Mouse (Mus musculus): ENCODE measurements around the gene Hesx1. TPM values are rescaled to one million over a fixed set of nuclear protein-coding genes. Genes with fewer than 3 reads are reported as not detected.
"Not testable (repeated sequence)": the region's sequence is repeated elsewhere in the genome, so short reads cannot be mapped to it uniquely, and the experiment has no call there.

Gene Hesx1
- total and polyA plus RNA-seq, 3 experiments = 1.9 to 4.3 (median 3.9) TPM

GRCm38 (mm10) chr14:26956139-26956538, 38.1 kb upstream of the Hesx1 start:
- H3K9me3 ChIP-seq (replicated peaks; ENCODE audit: low read length); dilution Hi-C loops (cut with MboI; ENCODE audit: extremely low pct_ligation_motif_present, extremely low pct_unique_long_range_greater_than_20kb, low sequenced_read_pairs); H3K4me1 ChIP-seq (ENCODE audit: control insufficient read depth in 1 of 2, insufficient read depth in 2 of 2); in situ Hi-C loops (cut with MboI; ENCODE audit: low pct_ligation_motif_present, low pct_unique_long_range_greater_than_20kb, low sequenced_read_pairs); H3K9ac ChIP-seq (ENCODE audit: insufficient read depth, low read depth); H3K79me2 ChIP-seq (replicated peaks; ENCODE audit: control insufficient read depth, extremely low read depth, insufficient read depth, poor library complexity, severe bottlenecking); H3K4me2 ChIP-seq (ENCODE audit: insufficient read depth, low read depth, poor library complexity, severe bottlenecking); H3K4me3 ChIP-seq (replicated peaks in 1 of 3; ENCODE audit: low read depth in 2 of 3, low read length in 2 of 3, poor library complexity in 1 of 3); H3K27ac ChIP-seq (ENCODE audit: insufficient read depth, low read depth); DNase-seq (ENCODE audit: extremely low read depth); H3K27me3 ChIP-seq (replicated peaks): not testable (repeated sequence)
- H3K36me3 ChIP-seq (replicated peaks in 1 of 2; ENCODE audit: control insufficient read depth in 1 of 2, insufficient read depth in 1 of 2, low read length in 1 of 2) = peaks cover 2 to 22% of the 10 kb centered on the region in 2 experiments

- no peaks in the 10 kb centered on the region for H3K9me3 ChIP-seq (replicated peaks; ENCODE audit: low read length)
- TF ChIP-seq POLR2A (IDR thresholded peaks at IDR 0.05; ENCODE audit: low read depth, low read length) (no peak), MAZ (IDR thresholded peaks at IDR 0.05; ENCODE audit: low read depth, low read length) (no peak), E2F4 (IDR thresholded peaks at IDR 0.05; ENCODE audit: insufficient replicate concordance, low read depth, low read length) (no peak), MXI1 (IDR thresholded peaks at IDR 0.05; ENCODE audit: low read depth, low read length) (no peak), IRF4 (IDR thresholded peaks at IDR 0.05; ENCODE audit: low read depth, low read length) (no peak), USF2 (conservative IDR thresholded peaks at IDR 0.05; ENCODE audit: low read depth, low read length) (no peak), MEF2A (IDR thresholded peaks at IDR 0.05; ENCODE audit: borderline replicate concordance, low read depth, low read length) (no peak), UBTF (IDR thresholded peaks at IDR 0.05; ENCODE audit: low read depth, low read length) (no peak), RAD21 (IDR thresholded peaks at IDR 0.05; ENCODE audit: low read depth, low read length) (no peak), NELFE (IDR thresholded peaks at IDR 0.05; ENCODE audit: low read depth, low read length) (no peak), HCFC1 (IDR thresholded peaks at IDR 0.05; ENCODE audit: low read depth, low read length) (no peak), JUN (IDR thresholded peaks at IDR 0.05; ENCODE audit: insufficient read depth, low read depth, low read length) (no peak), ZNF384 (IDR thresholded peaks at IDR 0.05; ENCODE audit: low read depth, low read length) (no peak), ZC3H11A (IDR thresholded peaks at IDR 0.05; ENCODE audit: low read depth, low read length) (no peak), ZMIZ1 (IDR thresholded peaks at IDR 0.05; ENCODE audit: low read depth, low read length) (no peak), CHD2 (IDR thresholded peaks at IDR 0.05; ENCODE audit: low read length) (no peak), PAX5 (IDR thresholded peaks at IDR 0.05; ENCODE audit: low read length) (no peak), BHLHE40 (IDR thresholded peaks at IDR 0.05; ENCODE audit: low read depth, low read length) (no peak), MYC (IDR thresholded peaks at IDR 0.05; ENCODE audit: low read depth, low read length) (no peak)
- H3K27me3 ChIP-seq (replicated peaks) = no peaks in the 10 kb centered on the region
- no peaks in the 10 kb centered on the region for H3K79me2 ChIP-seq (replicated peaks; ENCODE audit: control insufficient read depth, extremely low read depth, insufficient read depth, poor library complexity, severe bottlenecking)
- H3K36me3 ChIP-seq (replicated peaks in 1 of 2; ENCODE audit: control insufficient read depth in 1 of 2, insufficient read depth in 1 of 2, low read length in 1 of 2) = peaks cover 5 to 27% of the 10 kb centered on the region in 2 experiments
- no peak overlapping the region for H3K27ac ChIP-seq (ENCODE audit: insufficient read depth, low read depth)
- no peak overlapping the region for H3K4me2 ChIP-seq (ENCODE audit: insufficient read depth, low read depth, poor library complexity, severe bottlenecking)
- H3K4me3 ChIP-seq (replicated peaks in 1 of 3; ENCODE audit: low read depth in 2 of 3, low read length in 2 of 3, poor library complexity in 1 of 3) = no peak overlapping the region
- H3K4me1 ChIP-seq (ENCODE audit: control insufficient read depth in 1 of 2, insufficient read depth in 2 of 2) = no peaks in the 10 kb centered on the region
- dilution Hi-C loops (cut with MboI; ENCODE audit: extremely low pct_ligation_motif_present, extremely low pct_unique_long_range_greater_than_20kb, low sequenced_read_pairs) (no loop called here), in situ Hi-C loops (cut with MboI; ENCODE audit: low pct_ligation_motif_present, low pct_unique_long_range_greater_than_20kb, low sequenced_read_pairs) (no loop called here)
- no peak overlapping the region for H3K9ac ChIP-seq (ENCODE audit: insufficient read depth, low read depth)
- no peak for DNase-seq (ENCODE audit: extremely low read depth)
Measured at GRCm38 (mm10) chr14:26960518-26960917, 33.7 kb upstream of the Hesx1 start.
